Mouse (Mus musculus): ENCODE measurements around the gene Tppp2. TPM values are rescaled to one million over a fixed set of nuclear protein-coding genes. Genes with fewer than 3 reads are reported as not detected.
"Not testable (repeated sequence)": the region's sequence is repeated elsewhere in the genome, so short reads cannot be mapped to it uniquely, and the experiment has no call there.

Gene Tppp2
- total RNA-seq, 2 experiments from 2014 or later, result not detected

DNA sequence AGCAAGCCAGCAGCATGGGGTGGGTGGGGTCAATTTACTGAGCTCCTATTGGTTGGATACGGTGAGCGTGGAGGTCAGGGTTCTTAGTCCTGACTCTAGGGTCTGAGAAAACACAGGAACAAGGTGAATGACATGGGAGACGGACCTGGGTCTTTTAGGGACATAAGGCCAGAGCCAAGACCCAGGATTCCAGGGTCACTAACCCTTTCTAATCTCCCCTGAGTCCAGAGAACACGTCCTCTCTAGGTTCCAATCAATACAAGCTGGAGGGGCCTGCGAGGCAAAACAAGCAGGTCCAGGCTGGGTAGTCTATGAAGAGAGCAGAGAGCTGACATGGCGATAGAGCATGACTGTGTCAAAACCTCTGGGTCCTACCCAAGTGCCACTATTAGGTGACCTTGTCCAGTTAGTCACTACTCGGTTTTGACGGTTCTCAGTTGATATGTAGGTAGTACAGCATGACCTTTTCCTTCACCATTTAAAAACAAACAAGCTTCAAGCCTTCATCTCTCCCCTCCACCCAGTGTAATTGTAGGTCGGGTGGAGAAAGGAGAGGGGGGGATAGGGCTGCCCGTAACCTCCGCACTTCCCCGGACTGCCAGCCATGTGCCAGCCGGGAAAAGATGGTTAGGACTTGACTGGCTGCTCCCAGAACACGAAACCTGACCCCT is 5.7 kb upstream of the Tppp2 start:
- peak; percentile 56 to 64 for DNase-seq

DNA sequence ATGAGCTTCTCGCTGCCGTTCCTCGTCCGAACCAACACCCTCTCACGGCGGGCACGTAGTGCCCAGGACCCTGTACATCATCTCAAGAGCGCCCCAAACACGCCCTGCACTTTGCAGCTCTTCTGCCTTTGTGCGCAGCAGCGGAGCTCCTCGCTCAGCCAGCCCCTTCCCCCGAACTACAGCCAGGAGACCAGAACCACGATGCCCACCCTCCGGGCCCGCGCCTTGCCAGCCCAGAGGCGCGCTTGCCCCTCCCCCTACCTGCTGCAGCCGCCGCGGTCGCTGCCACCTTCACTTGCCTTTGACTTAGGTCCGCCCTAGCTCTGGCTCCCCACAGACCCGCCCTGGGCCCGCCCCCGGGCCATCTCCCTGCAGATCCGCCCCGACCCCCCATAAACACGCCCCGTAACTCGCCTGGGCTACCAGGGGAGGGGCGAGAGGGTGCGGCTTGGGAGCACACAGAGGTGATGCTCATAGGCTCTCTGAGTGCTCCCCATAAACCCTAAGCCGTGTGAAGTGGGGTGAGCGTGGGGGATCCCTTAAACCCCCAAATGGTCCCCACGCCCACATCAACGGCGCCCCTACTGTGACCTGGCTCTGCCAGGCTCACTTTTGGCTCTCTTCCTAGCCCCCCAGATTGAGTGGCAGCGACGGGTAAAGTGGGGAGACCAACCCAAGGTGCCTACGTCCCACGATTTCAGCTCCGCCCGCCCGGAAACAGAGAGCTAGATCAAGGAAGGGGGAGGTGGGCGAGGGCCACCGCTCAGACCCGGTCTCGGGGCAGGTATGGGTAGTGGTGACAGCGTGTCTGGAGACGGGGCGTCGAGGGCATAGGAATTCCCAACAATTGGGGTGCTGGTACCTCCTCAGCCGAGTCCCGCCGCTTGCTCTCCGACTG is 4.9 kb upstream of the Tppp2 start:
- peak; percentile 92 to 94 for DNase-seq

DNA sequence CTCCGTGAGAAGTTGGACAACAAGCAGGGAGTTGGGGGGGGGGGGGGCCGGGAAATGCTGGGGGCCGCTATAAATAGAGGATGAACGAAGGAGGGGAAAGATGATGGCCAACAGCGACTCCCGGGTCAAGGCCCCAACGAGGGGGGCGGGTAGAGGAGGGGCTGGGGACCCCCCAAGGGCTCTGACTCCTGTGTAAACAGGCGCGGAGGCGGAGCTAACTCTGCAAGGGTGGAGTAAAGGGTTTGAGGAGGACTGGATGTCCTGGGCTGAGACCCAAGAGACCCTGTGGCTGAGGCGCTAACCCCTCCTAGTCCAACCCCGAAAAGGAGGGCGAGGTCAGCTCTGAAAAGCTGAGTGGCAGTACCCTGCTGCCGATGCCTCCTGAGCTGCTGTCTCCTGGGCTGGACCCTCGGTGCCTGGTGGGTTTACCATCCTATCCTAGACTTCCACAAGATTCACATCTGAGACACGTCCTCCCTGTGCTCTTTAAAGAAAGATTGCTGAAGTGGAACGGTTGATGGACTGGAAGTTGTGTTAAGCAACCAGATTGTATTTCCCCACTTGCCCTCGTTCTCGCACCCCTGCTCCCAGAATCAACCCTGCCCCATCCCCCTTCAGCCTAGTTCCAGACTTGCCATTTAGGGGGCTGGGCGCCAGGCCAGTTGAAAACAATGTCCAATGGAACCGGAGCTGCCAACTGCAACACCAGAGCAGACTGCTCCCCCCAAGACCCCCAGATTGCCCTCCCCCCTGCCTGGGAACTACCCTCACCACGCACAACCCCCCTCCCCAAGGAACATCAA is 4.1 kb upstream of the Tppp2 start, which contains the start of gene Ndrg2:
Ndrg2 (minus strand) TSS at position 199 of the 803 bp plus-strand sequence.
- peak; percentile 94 to 95 for DNase-seq

- DNase-seq, result peak; percentile 70 to 74
Observed at GRCm38 (mm10) chr14:51915030-51915429, 3.2 kb upstream of the Tppp2 start.

GRCm38 (mm10) chr14:51916539-51916938 is 1.7 kb upstream of the Tppp2 start:
- no peak for DNase-seq

- DNase-seq, result no peak
Observed at GRCm38 (mm10) chr14:51918966-51919365, 741 bp downstream of the Tppp2 start.

- DNase-seq, result peak; percentile 80 to 84
Observed at GRCm38 (mm10) chr14:51921759-51922570, 3.7 kb downstream of the Tppp2 start.

DNA sequence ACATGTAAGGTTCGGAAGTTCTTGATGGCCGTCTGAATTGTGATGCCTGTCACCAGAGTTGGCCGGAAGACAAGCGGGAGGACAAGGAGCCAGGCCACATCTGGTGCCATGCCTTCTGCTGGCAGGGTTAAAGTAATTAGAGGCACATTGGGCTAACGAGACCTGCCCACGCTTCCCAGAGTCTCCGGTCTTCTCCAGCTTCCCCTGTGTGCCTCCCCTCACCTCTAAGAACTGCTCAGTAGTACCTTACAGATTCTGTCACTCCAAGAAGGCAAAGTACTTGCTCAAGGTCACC is 4.3 kb downstream of the Tppp2 start, which contains the start of gene Rnase13:
Rnase13 (minus strand) TSS at position 203 of the 295 bp plus-strand sequence.
- no peak for DNase-seq

DNA sequence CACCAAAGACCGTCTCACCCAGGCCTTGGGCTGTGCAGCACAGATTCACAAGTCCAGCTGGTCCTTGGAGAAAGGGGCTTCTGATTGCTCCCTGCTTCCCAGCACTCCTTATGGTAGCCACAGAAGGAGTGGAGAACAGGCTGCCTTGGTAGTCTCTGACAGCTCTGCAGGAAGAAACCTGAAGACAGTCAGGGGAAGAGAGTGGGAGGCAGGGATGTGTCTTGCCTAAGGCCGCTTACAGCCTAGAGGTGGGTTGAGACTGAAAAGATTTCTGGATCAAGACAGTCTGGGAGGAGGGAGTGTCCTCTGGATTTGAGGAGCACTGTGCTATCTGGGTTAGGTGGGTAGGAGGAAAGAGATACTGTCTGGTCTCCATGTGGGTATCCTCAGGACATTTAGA is 4.7 kb downstream of the Tppp2 start:
- no peak for DNase-seq

- DNase-seq, result no peak
Observed at GRCm38 (mm10) chr14:51923492-51923891, 5.3 kb downstream of the Tppp2 start.

DNA sequence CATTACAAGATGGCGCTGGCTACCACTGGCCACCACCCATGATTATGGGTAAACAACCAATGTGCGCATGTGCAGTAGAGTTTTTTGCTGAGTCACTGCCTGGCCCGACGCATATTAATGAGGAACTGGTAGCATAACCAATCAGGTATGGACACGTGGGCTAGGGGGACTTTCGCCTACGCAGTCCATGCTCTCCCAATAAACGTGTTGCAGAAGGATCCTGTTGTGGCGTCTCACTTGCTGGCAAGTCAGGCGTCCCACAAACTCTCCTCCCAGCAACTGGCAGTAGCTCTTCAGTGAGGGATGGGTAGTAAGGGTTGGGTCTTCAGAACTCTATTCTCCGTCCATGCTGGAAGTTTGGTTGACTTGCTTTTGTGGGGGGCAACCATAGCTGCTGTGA is 8.7 kb downstream of the Tppp2 start:
- not testable (repeated sequence) for DNase-seq

GRCm38 (mm10) chr14:51929309-51929943 is 11.2 kb downstream of the Tppp2 start:
- DNase-seq, result peak; percentile 83 to 93

DNA sequence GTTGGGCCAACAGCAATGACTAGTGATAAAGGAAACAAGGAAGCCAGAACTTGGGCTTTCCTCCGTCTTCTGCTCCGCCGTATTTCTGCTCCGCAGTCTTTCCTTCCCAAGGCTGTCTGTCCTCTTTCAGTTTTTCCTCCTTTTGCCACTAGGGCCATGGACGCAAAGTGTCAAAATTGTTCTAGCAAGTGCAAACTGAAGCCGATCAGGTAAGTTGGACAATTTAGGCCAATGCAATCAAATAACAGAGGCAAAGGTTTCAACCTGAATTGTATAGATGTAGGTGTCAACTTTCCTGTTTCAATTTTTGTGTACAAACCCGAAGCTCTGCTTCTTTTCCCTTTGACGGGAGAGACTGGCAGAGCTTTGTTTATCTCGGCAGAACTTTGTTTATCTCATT is 11.7 kb downstream of the Tppp2 start:
- no peak for DNase-seq

GRCm38 (mm10) chr14:51930824-51931223 is 12.6 kb downstream of the Tppp2 start:
- DNase-seq, result peak; percentile 82 to 83

DNA sequence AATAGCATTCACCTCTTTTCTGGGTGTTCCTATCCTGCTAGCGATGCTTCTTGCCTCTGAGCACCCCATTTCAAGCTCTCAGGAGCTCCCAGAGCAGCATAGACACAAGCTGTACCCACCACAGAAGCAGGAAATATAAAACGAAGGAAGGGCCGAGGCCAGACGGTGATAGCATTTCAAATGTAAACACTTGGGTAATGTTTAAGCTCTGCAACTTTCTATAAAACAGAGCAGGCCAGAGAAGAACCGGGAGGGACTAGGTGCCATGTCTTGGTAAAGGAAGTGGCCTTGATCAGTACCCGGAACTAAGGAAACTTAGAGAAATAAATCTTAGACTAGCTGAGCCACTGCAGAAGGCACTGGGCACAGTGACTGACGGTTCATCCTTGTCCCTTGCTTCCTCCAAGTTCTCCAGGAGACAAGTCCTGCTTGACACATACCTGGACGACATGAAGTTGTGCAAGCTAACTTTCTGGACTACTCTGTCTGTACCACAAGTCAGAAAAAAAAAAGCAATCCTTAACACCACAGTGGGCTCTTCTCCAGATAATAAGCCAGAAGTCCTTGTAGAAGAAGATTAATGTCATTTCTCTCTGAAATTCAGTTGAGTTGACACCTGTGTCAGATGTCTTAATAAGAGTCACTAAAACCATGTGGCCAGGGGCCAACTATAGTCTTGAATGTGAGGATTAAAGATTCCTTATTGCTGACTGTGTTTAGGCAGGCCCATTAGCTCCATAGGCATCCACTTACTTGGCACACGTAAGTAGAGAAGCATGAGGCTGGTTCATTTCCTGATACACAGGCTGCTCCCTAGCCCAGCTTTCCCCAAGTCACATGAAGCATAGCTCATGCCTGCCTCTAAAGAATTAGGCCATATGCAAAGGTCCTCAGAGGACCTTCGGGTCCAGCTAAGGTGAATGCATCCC is 14.1 kb downstream of the Tppp2 start:
- no peak for DNase-seq

GRCm38 (mm10) chr14:51939005-51939404 is 20.8 kb downstream of the Tppp2 start:
- DNase-seq, result no peak

DNA sequence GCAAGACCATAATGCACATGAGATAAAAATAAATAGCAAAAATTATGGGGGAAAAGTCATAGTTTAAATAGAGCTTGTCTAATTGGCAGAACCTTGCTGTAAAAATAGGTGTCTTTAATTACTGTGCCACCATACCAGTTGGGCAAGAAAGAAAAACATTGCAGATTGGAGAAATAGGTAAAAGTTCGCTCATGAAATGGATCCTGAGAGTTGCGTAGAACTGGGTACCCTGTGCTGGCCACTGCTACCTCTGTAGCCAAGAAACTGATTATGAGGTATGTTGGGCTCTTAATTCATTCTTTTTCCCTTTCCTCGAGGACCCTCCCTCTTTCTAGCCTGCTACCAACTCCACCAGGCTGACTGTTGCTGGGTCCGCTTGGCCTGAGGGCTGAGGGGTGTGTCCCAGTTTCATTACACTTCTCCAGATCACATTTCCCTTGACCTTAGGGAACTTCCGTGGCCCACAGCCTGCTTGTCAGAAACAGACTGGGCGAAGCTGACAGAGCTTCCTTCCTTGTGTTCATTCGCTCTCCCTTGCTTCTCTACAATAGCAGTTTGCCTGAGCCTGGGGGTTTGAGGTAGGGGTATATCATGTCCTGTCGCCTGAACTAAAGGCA is 22.8 kb downstream of the Tppp2 start:
- DNase-seq, result peak; percentile 45 to 72

- DNase-seq, result no peak
Observed at GRCm38 (mm10) chr14:51941577-51941976, 23.4 kb downstream of the Tppp2 start.

GRCm38 (mm10) chr14:51942236-51942635 is 24.0 kb downstream of the Tppp2 start:
- no peak for DNase-seq

GRCm38 (mm10) chr14:51943336-51943735 is 25.1 kb downstream of the Tppp2 start:
- DNase-seq, result no peak
